Mouse (Mus musculus) heart, embryonic 11.5 days (tissue): Measurements from ENCODE around the gene Suv39h2. TPM values are rescaled to one million over a fixed set of nuclear protein-coding genes. Genes with fewer than 3 reads are reported as not detected.
A peak's percentile ranks its signal among the peaks of the same experiment; 100 is the strongest.

Experiments used
- ATAC-seq: fragments of 200-750 bp; cut with Nextera tagmentation; replicated peaks from 2 replicates; pipeline ENCODE4 v1.8.0; 2017; ENCODE audit warnings: moderate library complexity; ENCODE audit not compliant: insufficient number of reproducible peaks, low FRiP score, low TSS enrichment
- H3K27ac ChIP-seq: fragments of 300-500 bp; sonication (generic); 2 replicates; pipeline ENCODE4 v1.5.1; 2014; ENCODE audit warnings: mild to moderate bottlenecking, low read depth, low read length
- H3K27me3 ChIP-seq: fragments of 300-500 bp; sonication (generic); 2 replicates; pipeline ENCODE4 v1.6.1; 2014; ENCODE audit warnings: mild to moderate bottlenecking, low read length, mixed read lengths; ENCODE audit not compliant: control insufficient read depth, insufficient read depth
- H3K36me3 ChIP-seq: fragments of 300-500 bp; sonication (generic); 2 replicates; pipeline ENCODE4 v1.6.1; 2014; ENCODE audit warnings: mild to moderate bottlenecking, low read length, moderate library complexity, mixed read lengths; ENCODE audit not compliant: control insufficient read depth, insufficient read depth
- H3K4me1 ChIP-seq: fragments of 300-500 bp; sonication (generic); 2 replicates; pipeline ENCODE4 v1.6.1; 2014; ENCODE audit warnings: low read length; ENCODE audit not compliant: control insufficient read depth, insufficient read depth
- H3K4me2 ChIP-seq: fragments of 300-500 bp; sonication (generic); 2 replicates; pipeline ENCODE4 v1.6.1; 2014; ENCODE audit warnings: mild to moderate bottlenecking, moderate library complexity
- H3K4me3 ChIP-seq: fragments of 300-500 bp; sonication (generic); 2 replicates; pipeline ENCODE4 v1.5.1; 2014; ENCODE audit warnings: low read depth, low read length
- H3K9ac ChIP-seq: fragments of 300-500 bp; sonication (generic); 2 replicates; pipeline ENCODE4 v1.6.1; 2014; ENCODE audit warnings: mild to moderate bottlenecking, low read depth, low read length, moderate library complexity
- H3K9me3 ChIP-seq: fragments of 300-500 bp; sonication (generic); replicated peaks from 2 replicates; pipeline ENCODE4 v1.6.1; 2016; ENCODE audit warnings: low read length; ENCODE audit not compliant: control insufficient read depth
- WGBS: fragments of 180-500 bp; shearing (Covaris S2); extraction: QIAGEN DNeasy Blood & Tissue Kit; methylation state at CpG from one replicate; pipeline ENCODE4 v1.1.7; 2014; ENCODE audit not compliant: insufficient replicate concordance; 5-methylcytosine and 5-hydroxymethylcytosine counted together
- polyA plus RNA-seq: library from polyadenylated mRNA; unstranded; fragments of >200 nt; fragmentation: Nextera tagmentation; extraction: Ambion mirVana; gene quantifications from 2 replicates; pipeline ENCODE4 v1.2.1, GENCODE M21; 2014

The Suv39h2 gene
- polyA plus RNA-seq, 1 experiment from 2014 or later, result 13.9 TPM

DNA sequence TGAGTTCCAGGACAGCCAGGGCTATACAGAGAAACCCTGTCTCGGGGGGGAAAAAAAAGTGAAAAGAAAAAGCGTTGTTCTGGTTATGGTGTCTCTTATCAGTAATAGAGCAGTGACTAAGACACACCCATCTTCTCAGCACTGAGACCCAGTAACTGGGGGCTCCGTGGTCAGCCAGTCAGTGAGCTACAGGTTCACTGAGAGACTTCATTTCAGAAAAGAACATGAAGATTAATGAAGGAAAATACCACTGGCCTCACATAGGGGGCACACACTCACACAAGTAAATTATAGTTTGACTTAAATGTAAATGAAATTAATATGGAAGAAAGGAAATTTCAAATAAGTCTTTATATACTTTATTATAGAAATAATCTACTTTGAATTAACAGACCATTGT is 5.4 kb upstream of the Suv39h2 start:
- no peak overlapping the region for H3K4me2 ChIP-seq
- WGBS, result 70% methylated on average over 3 of the region's 3 CpGs

DNA sequence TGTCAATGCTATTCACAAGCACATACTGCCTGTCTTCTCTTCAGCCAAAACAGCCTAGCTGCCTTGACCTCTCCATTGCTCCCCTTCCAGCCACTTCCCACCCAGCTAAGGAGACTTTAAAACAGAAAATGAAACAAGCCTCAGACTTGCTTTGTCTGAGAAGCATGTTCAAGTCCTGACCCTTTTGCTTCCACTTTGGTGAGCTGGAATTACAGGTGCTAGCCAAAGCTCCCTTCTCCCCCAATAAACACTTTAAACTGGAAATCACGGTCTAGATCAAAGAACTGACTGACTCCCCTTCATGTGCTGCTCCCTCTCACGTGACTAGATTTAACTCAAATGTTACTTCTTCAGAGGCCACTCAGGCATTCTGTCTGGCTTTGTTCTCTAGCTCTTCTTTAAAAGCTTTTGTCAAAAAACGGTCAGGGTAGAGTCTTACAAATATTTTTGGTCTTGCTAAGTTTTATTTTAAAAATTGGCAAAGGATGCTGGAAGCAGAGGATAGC is 968 bp upstream of the Suv39h2 start:
- WGBS, result 65% methylated on average over 3 of the region's 3 CpGs
- Histone ChIP-seq H3K4me3 (no peak overlapping the region; the same call in 1 of the 2 replicates), H3K27ac (no peak overlapping the region), H3K27me3 (no peaks in the 10 kb centered on the region), H3K9me3 (0 out of 2 replicates have a peak, but pooled peaks cover 2% of the 10 kb centered on the region), H3K4me2 (peak overlapping the region; percentile 69), H3K4me1 (peaks cover 6% of the 10 kb centered on the region; the same call in 1 of the 2 replicates), H3K36me3 (no peaks in the 10 kb centered on the region), H3K9ac (no peak overlapping the region)
- no peak for ATAC-seq

More for the DNA sequence above, 5.4 kb upstream of the Suv39h2 start:
- no peaks in the 10 kb centered on the region for H3K27me3 ChIP-seq
- H3K9ac ChIP-seq, result no peak overlapping the region
- no peak overlapping the region for H3K27ac ChIP-seq
- 0 out of 2 replicates have a peak, but pooled peaks cover 2% of the 10 kb centered on the region for H3K9me3 ChIP-seq
- no peak overlapping the region for H3K4me3 ChIP-seq
- H3K36me3 ChIP-seq, result no peaks in the 10 kb centered on the region
- no peaks in the 10 kb centered on the region for H3K4me1 ChIP-seq
- ATAC-seq, result no peak

DNA sequence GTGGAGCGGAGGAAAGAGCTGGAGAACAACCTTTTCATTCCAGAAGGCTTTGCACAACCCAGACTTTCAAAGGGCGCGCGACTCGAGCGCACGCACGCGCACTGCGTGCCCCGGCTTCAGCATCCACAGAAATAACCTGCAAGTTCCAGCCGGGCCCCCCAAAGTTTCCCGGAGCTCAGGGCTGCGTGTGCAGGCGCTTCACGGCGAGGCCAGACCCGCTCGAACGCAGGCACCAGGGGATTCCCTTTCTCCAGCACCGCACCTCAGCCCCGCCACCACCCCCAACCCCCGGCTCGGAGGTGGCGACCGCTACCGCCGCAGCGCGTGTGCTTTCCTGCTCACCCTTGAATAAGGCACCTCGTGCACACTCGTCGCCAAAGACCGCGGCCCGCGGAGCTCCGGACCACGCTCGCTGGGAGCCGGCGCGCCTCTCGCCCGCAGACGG is 448 bp downstream of the Suv39h2 start:
- ATAC-seq, result peak; percentile 67
- H3K36me3 ChIP-seq, result no peaks in the 10 kb centered on the region
- peak overlapping the region; percentile 92 for H3K9ac ChIP-seq
- peak overlapping the region; percentile 95 for H3K4me3 ChIP-seq
- no peaks in the 10 kb centered on the region for H3K27me3 ChIP-seq
- peak overlapping the region; percentile 95 for H3K27ac ChIP-seq
- H3K9me3 ChIP-seq, result 0 out of 2 replicates have a peak, but pooled peaks cover 2% of the 10 kb centered on the region
- H3K4me1 ChIP-seq, result peaks cover 6% of the 10 kb centered on the region; the same call in 1 of the 2 replicates
- H3K4me2 ChIP-seq, result peak overlapping the region; percentile 69
- WGBS, result under 1% methylated on average over 46 of the region's 46 CpGs

DNA sequence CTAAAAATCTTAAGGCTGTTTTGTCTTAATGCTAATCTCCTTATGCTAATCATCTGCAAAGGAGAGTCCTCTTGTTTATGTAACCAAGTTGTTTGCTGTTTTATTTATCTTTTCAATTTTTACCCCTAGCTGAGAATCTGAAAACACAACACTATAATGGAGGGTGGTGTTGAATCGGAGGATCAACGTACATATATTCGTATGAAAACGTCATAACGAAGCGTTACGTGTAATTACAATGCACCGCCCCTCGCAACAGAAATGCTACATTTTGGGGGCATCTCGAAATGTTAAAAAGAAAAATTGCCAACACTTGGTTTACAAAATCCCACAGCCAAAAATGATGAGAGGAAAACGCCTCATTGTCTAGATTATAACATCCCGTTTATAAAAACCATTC is 940 bp downstream of the Suv39h2 start:
- ATAC-seq, result no peak
- peaks cover 6% of the 10 kb centered on the region; the same call in 1 of the 2 replicates for H3K4me1 ChIP-seq
- no peaks in the 10 kb centered on the region for H3K36me3 ChIP-seq
- H3K4me2 ChIP-seq, result peak overlapping the region; percentile 69
- 1% methylated on average over 12 of the region's 12 CpGs for WGBS
- H3K27ac ChIP-seq, result peak overlapping the region; percentile 95
- no peaks in the 10 kb centered on the region for H3K27me3 ChIP-seq
- peak overlapping the region; percentile 92 for H3K9ac ChIP-seq
- H3K9me3 ChIP-seq, result no peaks in the 10 kb centered on the region
- peak overlapping the region; percentile 95 for H3K4me3 ChIP-seq

DNA sequence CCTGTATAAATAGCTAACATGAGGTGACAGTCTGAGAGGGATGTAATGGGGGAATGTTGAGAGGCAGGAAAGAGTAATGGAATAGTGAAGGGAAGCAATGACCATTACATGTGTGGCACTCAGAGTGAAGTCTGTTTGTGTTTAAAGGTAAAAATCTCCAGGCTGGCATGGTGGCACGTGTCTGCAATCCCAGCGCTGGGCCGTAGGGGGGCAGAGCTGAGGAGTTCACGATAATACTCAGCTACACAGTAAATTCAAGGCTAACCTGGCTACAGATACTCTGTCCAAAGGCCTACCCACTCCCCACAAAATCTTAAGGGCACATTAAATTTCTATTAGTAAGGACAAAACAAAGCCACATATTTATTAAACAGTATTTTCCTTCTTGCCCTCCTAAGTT is 18.2 kb downstream of the Suv39h2 start:
- H3K9ac ChIP-seq, result no peak overlapping the region
- no peak overlapping the region for H3K27ac ChIP-seq
- ATAC-seq, result no peak
- no peaks in the 10 kb centered on the region for H3K9me3 ChIP-seq
- no peaks in the 10 kb centered on the region for H3K27me3 ChIP-seq
- H3K36me3 ChIP-seq, result peaks cover 5% of the 10 kb centered on the region; the same call in 1 of the 2 replicates
- no peak overlapping the region for H3K4me3 ChIP-seq
- no peak overlapping the region for H3K4me2 ChIP-seq
- 80% methylated on average over 4 of the region's 4 CpGs for WGBS
- no peaks in the 10 kb centered on the region for H3K4me1 ChIP-seq

DNA sequence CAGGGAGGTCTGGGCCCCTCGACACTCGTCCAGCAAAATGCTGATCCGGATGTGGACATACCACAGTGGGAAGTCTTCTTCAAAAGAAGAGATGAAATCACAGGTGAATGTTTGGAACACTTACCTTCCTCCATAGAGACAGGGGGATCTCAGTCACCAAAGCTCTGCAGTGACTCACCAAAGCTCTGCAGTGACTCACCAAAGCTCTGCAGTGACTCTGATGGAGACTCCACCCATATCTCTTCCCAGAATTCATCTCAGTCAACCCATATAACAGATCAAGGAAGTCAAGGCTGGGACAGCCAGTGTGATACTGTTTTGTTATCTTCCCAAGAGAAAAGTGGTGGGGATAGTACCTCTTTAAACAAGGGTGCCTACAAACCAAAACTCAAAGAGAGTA is 21.7 kb downstream of the Suv39h2 start:
- Histone ChIP-seq H3K4me3 (no peak overlapping the region), H3K36me3 (no peaks in the 10 kb centered on the region), H3K4me2 (no peak overlapping the region), H3K27me3 (no peaks in the 10 kb centered on the region), H3K9me3 (no peaks in the 10 kb centered on the region), H3K4me1 (no peaks in the 10 kb centered on the region), H3K27ac (no peak overlapping the region), H3K9ac (no peak overlapping the region)
- 92% methylated on average over 3 of the region's 3 CpGs for WGBS
- no peak for ATAC-seq

DNA sequence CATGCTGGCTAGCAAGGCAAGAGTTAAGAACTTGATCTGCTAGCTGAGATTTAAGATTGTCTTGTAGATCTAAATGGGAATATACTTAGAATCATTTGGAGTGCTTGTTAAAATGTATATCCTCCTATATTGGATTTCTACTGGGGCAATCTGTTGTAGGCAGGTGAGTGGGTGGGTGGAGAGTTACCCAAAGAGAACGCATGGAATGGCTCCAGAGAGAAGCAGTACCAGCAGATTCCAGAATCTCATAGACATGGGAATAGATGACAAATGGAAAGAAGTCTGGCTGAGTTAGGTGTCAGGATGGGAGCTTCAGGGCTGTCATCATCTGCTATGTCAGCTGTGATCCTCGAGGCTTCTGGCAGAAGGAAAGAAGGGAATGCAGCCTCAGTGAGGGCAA is 25.4 kb downstream of the Suv39h2 start:
- H3K27ac ChIP-seq, result no peak overlapping the region
- no peak for ATAC-seq
- no peaks in the 10 kb centered on the region for H3K9me3 ChIP-seq
- no peaks in the 10 kb centered on the region for H3K27me3 ChIP-seq
- no peak overlapping the region for H3K9ac ChIP-seq
- 60% methylated on average over 2 of the region's 2 CpGs for WGBS
- H3K36me3 ChIP-seq, result no peaks in the 10 kb centered on the region
- no peak overlapping the region for H3K4me3 ChIP-seq
- H3K4me2 ChIP-seq, result no peak overlapping the region
- no peaks in the 10 kb centered on the region for H3K4me1 ChIP-seq

DNA sequence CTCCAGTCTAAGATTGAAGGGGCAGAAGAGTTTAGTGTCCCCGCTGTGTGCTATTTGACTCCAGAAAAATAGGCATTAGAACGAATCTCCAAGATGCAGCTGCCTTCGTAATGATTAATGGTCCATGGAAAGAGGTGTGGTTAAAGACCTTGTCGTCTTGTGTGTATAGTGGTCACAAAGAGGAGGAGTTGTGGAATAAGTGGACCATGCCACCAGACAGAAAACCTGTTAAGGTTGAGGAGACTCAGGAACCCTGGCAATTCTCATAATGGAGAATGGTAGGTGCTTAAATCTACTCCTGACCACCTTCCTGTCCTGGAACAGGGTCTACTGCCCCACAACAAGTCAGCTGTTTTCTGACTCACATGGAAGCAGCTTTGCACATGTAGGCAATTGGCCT is 28.8 kb downstream of the Suv39h2 start:
- no peaks in the 10 kb centered on the region for H3K4me1 ChIP-seq
- ATAC-seq, result no peak
- 84% methylated on average over 4 of the region's 4 CpGs for WGBS
- no peaks in the 10 kb centered on the region for H3K27me3 ChIP-seq
- H3K36me3 ChIP-seq, result no peaks in the 10 kb centered on the region; the same call in none of the 2 replicates
- no peak overlapping the region for H3K27ac ChIP-seq
- H3K9ac ChIP-seq, result no peak overlapping the region
- H3K4me3 ChIP-seq, result no peak overlapping the region
- H3K4me2 ChIP-seq, result no peak overlapping the region
- H3K9me3 ChIP-seq, result no peaks in the 10 kb centered on the region

DNA sequence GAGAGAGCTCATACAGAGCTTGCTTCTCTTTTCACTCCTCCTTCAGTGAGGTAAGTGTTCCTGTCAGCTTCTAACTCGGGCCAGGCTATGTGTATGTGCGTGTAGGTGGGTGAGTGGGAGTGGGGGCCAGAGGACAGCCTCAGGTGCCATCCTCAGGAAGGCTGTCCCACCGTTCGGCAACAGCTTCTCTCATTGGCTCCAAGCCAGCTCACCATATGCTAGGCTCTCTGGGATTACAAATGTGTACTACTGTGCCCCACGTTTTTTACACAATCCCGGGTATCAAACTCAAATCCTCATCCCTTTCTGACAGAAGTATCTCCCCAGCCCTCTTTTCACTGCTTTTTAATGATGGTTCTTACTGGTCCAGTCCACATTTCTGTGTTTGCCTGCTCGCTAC is 30.6 kb downstream of the Suv39h2 start:
- no peak for ATAC-seq
- no peaks in the 10 kb centered on the region for H3K27me3 ChIP-seq
- H3K4me1 ChIP-seq, result no peaks in the 10 kb centered on the region
- H3K27ac ChIP-seq, result no peak overlapping the region
- WGBS, result 86% methylated on average over 7 of the region's 7 CpGs
- no peaks in the 10 kb centered on the region; the same call in none of the 2 replicates for H3K36me3 ChIP-seq
- H3K9ac ChIP-seq, result no peak overlapping the region
- H3K4me2 ChIP-seq, result no peak overlapping the region
- no peaks in the 10 kb centered on the region for H3K9me3 ChIP-seq
- no peak overlapping the region for H3K4me3 ChIP-seq
